Mouse (Mus musculus): ENCODE results near the gene Ets2. TPM values are rescaled to one million over a fixed set of nuclear protein-coding genes. Genes with fewer than 3 reads are reported as not detected.

Gene Ets2
- polyA plus RNA-seq, 1 experiment from 2014 or later, result 74.7 TPM

Other genes with a start within 250 kb of the Ets2 start
- 17.2 and 27.9 TPM in 2 replicates for gene Erg, start 115.5 kb upstream of the Ets2 start, polyA plus RNA-seq (2015; fragmentation: Nextera tagmentation; extraction: Ambion mirVana)